Mouse (Mus musculus) cerebellum, postnatal 36 days (tissue): Measurements from ENCODE around the gene Irf1.

Experiments
- DNase-seq, 2 experiments: peaks; one replicate each; pipeline ENCODE4 v3.0.0; 2021 to 2022; ENCODE audit warnings: mixed read lengths in 2 of 2

The Irf1 gene

GRCm38 (mm10) chr11:53785311-53785936 is 15.6 kb downstream of the Irf1 start:
- no peak for DNase-seq

DNA sequence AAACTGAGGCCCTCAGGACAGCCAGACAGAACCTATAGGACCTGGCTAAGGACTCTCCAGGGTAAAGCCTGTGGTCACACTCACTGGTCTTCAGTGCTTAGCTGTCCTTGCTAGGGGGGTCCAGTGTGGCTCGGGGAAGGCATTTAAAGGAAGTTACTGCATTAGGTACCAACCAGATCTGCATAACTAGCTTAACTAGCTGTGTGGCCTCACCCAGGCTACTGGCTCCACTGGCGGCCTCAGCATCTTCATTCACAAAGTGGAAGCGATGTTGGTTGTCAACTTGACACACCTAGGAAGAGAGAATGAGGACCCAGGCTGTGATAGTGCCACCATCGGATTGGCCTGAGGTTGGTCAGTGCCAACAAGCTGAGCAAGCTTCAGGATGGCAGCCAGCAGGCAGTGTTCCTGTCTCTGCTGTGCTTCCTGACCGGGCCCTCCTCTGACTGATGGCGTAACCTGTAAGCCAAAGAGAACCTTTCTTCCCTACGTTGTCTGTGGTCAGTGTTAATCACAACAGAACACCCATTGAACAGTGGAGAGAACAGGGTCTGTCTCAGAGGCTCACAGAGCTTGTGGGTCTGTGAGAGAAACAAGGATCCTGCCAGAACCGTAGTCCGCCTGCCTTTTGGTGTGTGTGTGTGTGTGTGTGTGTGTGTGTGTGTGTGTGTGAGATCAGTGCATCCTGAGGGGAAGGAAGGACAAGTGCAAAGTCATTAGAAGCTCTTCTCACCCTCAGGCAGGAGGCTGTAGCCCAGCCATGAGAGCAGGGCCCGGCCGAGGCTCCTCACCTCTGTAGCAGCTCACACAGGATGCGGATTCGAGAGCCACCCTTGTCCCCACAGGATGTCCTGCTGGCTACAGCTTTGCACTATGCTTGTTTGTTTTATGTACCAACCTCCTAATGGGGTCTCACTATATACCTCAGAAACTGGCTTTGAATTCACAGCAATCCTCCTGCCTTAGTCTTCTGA is 16.5 kb downstream of the Irf1 start:
- DNase-seq: peak; percentile 36 to 52

DNA sequence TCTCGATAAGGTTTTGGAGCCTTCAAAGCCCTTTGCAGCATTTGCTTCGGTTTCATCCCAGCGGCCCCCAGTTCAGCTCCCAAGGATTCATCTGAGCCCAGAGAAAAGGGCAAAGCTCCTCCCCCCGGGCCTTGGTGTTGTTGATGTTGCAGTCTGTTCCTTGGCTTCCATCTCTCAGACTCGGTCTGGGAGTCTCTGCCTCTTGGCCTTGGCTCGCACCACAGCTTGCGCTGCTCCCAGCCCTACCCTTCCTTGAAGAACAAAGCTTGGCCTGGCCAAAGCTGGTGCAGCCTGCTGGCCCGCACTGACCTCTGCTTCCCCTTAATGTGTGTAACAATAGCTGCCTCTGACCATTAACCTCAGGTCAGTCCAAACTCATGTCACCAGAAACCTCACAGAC is 18.4 kb downstream of the Irf1 start:
- no peak for DNase-seq

GRCm38 (mm10) chr11:53789277-53789676 is 19.5 kb downstream of the Irf1 start:
- DNase-seq: no peak

DNA sequence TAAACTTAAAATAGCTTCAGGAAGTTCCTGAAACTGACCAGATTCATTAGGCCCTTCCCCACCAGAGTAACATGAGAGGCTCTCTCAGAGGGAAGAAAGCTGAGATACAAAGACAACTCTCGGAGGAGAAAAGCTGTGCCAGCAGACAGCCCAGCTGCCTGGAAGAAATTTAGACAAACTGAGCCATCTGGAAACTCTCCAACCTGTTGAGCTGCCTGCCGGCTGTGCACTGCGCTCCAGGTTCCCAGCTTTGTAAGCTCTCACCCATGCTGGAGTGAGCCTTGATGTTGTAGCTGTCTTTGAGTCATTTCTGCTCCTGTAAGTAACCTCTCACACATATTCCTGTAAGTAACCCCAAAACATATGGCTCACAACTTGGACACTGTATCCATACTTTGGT is 23.2 kb downstream of the Irf1 start:
- DNase-seq: no peak

- DNase-seq: no peak
Measured at GRCm38 (mm10) chr11:53794015-53794414, 24.2 kb downstream of the Irf1 start.

DNA sequence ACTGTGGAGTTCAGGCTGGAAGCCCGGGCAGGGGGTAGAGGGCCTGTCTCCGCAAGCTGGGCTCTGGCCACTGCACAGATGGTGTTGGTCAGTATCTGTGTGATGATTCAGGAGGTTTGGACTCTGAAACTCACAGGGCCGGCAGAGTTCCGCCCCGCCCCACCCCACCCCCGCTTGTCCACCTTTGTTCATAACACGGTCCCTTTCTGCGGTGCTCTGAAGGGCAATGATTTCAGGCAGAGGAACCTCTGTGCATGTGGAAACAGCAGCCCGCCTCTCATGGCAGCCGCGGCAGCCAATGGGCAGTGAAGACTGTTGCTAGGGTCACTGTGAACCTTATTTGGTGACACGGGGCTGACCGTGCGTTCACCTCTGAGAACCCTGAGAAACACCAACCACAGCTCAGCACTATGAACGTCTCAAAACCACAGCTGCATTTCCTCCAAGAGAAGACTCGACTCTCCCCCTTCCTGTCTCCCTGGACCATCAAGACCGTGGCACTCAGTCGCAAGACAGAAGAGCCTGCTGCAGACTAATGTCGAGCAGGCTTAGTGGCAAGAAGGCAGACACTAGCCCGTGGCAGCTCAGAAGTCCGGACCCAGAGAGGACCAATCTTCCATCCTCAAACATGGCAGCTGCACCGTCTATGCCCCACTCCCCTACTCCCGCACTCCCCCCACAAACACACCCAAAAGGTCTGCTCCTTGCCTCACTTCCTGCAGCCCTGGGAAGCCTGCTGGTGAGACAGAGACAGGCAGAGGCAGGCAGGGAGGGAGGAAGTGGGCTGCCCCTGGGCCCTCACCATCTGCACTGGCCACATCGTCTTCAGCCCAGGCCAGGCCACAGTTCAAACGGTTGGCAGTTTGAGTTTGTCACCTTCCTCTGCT is 25.1 kb downstream of the Irf1 start:
- peak in 1 of 2 experiments; percentile 41 for DNase-seq

DNA sequence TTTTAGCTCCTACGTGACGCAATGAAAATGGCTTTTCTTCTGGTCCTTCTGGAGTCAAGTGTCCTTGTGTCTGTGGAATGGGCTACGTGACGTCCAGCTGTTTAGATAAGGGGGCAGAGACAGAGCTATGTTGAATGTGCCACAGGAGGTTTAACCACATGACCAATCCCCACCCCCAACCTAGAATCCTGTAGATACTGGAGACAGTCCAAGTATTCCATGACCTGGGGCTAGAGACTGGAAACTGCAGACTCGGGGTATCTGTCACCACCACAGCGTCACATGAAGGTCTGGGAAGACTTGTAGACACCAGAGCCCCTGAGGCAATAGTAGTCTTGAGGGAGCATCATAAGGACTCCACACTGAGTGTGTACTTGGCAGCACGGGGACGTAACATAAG is 26.0 kb downstream of the Irf1 start:
- no peak for DNase-seq

- DNase-seq: no peak
Measured at GRCm38 (mm10) chr11:53796409-53797151, 26.8 kb downstream of the Irf1 start.

DNA sequence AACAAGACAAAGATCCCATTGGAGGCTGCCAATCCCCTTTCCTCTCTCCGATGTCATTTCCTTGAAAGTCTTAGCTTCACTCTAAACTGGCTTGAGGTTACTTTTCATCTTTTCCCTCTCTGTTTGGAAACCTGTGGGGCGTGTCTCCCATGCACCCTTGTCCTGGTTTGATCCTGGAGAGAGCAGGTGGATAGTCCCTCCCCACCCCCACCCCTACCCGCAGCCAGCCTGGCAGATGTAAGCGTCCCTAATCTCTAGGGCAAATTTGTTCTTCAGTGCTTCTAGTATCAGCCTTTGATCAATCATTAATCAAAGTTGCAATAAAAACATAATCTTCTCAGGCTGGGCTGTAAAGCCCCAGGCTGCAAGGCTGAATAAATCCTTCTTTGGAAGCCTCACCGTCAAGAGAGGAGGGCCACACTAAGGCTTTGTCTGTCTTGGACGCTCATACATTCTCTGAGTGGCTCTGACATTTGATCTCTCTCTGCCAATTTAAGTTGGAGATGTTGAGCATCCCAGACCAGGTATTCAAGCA is 27.6 kb downstream of the Irf1 start:
- no peak for DNase-seq

DNA sequence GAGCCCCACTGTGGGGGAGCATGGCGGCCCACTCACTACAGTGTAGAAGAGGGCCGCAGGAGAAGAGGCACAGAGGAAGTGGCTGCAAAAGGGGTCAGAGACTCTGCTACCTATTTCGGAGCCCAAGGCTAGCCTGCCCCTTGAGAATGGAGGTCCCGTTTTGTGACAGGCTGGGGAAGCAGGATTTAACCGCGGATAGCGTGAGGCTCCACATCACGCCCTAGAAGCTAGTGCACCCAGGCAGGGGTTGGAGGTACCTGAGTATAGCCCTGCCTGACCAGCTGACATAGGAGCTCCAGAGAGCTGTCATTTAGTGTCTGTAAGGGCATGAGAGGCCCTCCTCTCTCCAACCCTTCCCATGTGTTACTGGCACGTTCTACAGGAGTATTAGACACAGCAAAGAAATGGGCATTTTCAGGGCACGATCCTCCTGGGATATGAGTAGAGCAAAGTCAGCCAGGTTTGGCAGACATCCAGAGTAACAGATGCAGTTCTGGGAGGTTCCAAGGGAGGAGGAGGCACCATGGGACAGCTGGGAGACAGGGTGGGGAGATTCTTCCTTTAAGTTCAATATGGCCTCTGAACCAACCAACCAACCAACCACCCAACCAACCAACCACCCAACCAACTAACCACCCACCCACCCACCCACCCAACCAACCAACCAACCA is 28.4 kb downstream of the Irf1 start:
- DNase-seq: no peak

- no peak for DNase-seq
Measured at GRCm38 (mm10) chr11:53800036-53800435, 30.2 kb downstream of the Irf1 start.

DNA sequence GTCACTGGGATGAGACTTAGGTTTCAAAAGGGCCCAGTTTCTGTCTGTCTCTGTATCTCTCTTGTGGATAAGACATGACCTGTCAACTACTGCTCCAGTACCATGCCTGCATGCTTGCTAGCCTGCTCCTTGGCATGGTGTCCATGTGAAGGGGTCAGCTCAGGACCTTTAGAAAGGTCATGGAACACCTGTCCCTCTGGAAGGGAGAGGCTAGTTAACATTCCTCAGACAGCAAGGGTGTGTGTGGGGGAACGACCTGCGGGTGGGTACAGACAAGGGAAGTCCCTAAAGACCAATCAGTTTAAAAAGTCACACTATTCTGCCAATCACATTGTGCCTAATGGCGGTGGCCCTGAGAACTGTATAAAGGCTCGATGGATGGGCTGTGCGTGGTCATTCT is 31.2 kb downstream of the Irf1 start:
- no peak for DNase-seq

- DNase-seq: no peak
Measured at GRCm38 (mm10) chr11:53803093-53803492, 33.3 kb downstream of the Irf1 start.

GRCm38 (mm10) chr11:53803494-53803893 is 33.7 kb downstream of the Irf1 start:
- no peak for DNase-seq

DNA sequence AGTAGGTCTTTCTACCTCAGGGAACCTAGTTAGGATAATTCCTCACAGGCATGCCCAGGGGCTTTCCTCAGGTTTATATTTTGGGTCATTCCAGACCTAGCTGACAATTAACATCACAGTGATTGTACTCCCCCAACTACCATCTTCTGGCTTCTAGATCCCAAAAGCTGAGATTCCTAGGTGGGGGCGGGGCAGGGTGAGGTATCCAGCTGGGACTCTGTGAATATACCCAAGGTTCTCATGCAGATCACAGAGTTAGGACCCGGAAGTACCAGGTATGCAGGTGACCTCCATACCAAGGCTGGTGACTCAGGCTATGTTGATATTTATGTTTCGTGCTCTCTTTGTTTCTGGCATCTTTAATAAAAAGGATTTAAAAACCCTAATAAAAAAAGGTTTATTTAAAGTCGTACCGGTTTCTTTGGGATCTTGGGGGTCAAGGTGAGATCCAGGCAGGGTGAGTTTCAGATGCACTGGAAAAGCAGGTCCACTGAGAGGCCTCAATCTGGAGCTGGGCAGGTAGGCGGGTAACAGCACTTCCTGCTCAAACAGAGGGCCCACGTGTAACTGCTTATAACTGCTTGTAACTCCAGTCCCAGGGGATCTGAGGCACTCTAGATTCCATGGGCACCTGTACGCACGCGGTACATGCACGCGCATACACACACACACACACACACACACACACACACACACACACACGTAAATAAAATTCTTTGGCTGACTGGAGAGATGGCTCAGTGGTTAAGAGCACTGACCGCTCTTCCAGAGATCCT is 34.9 kb downstream of the Irf1 start:
- no peak for DNase-seq

DNA sequence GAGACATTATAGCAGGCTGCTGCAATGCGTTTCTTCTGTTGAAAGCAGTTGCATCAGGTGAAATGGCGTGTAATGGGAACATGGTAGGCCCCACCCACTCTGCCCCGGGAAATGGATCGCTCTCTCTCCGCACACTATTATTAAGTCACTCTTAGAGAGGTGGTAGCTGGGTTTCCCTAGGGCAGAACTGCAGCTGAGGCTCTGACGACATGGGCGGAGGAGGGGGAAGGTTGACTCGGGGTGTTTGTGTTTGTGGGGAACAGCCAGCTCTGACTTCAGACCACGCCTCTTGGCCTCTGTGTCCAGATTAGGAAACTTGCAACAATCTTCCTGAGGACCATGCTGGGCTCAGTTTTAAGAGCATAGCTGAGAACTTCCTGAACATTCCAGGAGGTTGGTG is 36.0 kb downstream of the Irf1 start:
- DNase-seq: no peak

- DNase-seq: no peak
Measured at GRCm38 (mm10) chr11:53809354-53809753, 39.5 kb downstream of the Irf1 start.

DNA sequence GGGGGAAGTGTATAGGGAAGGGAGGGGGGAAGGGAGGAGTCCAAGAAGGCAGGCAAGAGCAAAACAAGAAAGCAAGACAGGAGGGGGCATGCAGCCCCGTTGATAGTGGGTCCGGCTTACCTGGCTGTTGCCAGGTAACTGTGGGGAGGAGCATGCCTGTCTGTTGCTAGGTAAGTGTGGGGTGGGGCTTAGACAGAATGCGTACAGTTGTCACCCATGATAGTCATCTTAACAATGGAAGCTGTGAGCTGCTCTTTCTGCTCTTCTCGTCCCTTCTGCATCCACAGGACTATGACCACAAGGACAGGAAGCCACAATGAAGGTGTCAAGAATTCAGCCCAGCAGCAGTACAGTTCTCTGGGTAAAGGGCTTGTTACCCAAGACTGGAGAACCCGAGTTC is 40.3 kb downstream of the Irf1 start:
- DNase-seq: no peak

- DNase-seq: no peak
Measured at GRCm38 (mm10) chr11:53810749-53811148, 40.9 kb downstream of the Irf1 start.

DNA sequence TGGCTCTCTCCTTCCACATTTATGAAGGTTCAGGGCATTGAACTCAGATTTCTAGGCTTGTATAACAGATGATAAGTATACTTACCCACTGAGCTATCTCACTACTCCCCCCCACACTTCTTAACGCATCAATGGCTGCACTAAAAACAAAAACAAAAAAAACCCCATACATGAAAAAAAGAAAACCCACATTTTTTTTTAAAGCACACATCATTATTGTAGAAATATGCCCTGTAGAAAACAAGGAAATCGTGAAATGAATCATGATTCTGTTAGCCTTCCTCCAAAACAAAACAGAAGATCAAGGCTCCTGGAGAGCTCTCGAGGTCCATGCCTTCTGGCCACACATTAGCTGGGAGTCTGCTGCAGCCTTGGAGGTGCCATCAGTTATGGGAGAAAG is 41.5 kb downstream of the Irf1 start:
- DNase-seq: no peak
